Mouse (Mus musculus): Measurements from ENCODE around the gene S1pr4.

GRCm38 (mm10) chr10:81489941-81490340 is 10.0 kb downstream of the S1pr4 start:
- TF ChIP-seq EP300 (optimal IDR thresholded peaks at IDR 0.05), result no peak
- TF ChIP-seq CTCF (IDR thresholded peaks at IDR 0.05; ENCODE audit: low read depth), result no peak
